Mouse (Mus musculus) 3134 (cell line): ENCODE results near the gene Pi4k2a.

Experiments
- DNase-seq: peaks from one replicate; pipeline ENCODE4 v3.0.0-alpha.2; 2011; ENCODE audit warnings: low spot score; ENCODE audit not compliant: insufficient read length; ENCODE audit errors: extremely low read depth

Pi4k2a gene

DNA sequence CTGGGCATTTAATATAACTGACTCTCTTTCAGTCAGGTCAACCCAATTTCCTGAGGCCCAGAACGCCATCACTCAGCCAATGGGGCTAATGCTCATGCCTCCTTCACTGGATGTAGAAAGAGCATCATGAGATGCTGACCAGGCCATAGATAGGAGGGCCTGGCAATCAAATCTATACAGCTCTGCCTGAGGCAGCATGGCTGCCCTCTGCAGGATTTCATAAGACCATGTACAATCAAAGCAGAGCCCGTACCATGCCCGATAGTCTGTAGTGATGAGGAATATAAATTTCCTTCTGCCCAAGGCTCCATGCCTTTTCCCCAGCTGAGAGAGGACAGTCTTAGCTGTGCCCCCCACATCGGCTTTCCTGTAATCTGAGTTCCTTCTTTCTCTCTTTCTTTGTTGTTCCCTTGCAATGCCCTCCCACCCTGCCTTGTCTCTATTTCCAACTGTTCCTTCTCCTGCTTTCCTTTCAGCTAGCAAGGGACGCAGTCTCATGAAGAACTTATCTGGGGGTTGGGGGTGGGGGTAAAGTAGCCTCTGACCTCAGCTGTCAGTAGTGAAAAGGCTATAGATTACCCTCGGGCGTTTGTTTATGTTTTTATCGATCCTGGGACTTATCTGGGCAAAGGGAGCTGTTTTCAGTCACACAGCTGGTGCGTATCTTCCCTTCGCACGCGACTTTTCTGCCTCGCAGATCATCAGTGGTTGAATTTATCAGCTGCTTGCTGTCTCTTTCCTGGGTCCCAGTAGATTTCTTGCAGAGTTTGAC, 68.2 kb downstream of the Pi4k2a start:
- DNase-seq: no peak

GRCm38 (mm10) chr19:42163764-42164163, 73.5 kb downstream of the Pi4k2a start, which contains the start of gene Zfyve27:
TSS of gene Zfyve27 (plus strand) at chr19:42163951.
- no peak for DNase-seq

DNA sequence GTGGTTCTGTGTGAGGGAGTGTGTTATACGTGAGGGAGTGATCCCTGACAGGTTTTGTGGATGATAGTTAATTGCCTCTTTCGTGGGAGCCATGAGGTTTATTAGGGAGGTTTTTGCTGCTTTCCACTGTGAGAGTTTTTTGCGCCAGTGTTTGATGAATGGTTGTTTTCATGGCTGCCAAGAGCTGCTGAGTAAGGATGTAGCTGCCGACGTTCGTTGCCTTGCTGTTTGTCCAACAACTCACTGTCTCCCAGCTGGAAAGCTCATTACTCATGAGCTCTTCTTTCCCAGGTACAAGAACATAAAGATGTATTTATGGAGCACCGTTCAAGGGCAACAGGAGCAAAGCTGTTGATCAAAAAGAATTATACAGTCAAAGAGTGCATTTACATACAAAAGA, 73.9 kb downstream of the Pi4k2a start:
- no peak for DNase-seq

DNA sequence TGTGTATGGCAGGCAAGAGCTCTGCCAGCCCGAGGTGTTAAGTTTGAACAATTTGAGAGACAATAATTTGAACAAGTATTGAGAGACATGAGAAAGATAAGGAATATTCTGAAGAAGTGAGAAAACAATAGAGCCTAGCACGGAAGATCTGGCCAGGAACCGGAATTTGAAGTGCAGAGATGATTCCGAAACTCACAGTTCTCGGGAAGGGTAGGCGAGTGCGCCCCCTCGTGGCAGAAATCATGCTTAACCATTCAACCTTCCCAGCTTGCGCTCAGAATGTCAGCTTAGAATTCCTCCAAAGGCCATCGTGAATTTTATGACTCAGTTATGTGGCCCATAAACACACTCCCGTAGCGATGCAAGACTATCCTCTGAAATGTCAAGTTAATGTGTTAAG, 75.9 kb downstream of the Pi4k2a start:
- peak; percentile 54 for DNase-seq

DNA sequence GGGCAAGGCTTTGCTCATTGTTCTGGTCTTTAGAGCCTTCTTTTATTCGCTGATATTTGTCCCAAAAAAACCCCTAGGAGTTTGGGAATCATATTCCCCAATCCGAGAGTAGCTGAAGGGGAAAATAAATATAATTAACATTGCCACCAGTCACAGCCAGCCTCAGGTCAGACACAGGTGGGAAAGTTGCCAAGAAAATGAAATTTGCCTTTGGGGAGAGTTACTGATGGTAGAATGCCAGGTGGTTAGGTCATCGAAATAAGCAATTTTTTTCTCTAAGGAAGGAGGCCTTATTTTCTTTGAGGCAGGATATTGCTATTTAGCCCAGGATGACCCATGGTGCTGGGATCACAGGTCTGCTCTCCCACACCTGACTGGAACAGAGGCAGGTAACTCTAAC, 76.5 kb downstream of the Pi4k2a start:
- no peak for DNase-seq

- DNase-seq: no peak
Observed at GRCm38 (mm10) chr19:42167489-42167888, 77.2 kb downstream of the Pi4k2a start.

DNA sequence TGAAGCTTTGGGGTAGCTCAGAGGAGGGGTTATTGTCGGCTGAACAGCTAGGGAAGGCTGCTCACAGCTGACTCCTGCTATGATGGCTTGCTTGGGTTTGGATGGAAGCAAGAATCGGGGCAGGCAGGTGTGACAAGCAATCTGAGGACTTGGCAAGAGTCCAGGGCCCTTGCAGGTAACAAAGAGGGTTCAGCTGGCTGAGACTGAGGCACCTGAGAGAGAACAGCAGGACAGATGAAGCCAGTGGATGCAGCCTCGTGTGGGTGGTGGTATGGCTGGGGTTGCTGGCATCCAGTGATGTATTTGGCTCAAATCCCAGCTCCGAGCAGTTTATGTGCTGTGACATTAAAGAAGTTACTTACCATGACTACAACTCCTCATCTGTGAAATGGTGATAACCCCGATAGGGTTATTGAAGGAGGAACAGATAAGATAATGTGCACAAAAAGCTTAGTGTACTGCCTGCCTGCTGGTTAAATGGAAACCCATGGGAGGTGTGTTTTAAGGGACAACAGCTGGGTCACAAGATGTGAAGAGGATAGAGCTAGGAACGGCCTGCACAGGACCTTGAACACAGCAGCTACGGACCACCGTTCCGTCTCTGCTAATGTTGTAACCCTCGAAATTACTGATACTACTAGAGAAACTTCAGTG, 79.2 kb downstream of the Pi4k2a start:
- no peak for DNase-seq

GRCm38 (mm10) chr19:42170025-42170969, 80.0 kb downstream of the Pi4k2a start:
- DNase-seq: peak; percentile 96
